Mouse (Mus musculus): ENCODE data around the gene Nfe2l1.
"Not testable (repeated sequence)": the region's sequence is repeated elsewhere in the genome, so short reads cannot be mapped to it uniquely, and the experiment has no call there.

Gene Nfe2l1

DNA sequence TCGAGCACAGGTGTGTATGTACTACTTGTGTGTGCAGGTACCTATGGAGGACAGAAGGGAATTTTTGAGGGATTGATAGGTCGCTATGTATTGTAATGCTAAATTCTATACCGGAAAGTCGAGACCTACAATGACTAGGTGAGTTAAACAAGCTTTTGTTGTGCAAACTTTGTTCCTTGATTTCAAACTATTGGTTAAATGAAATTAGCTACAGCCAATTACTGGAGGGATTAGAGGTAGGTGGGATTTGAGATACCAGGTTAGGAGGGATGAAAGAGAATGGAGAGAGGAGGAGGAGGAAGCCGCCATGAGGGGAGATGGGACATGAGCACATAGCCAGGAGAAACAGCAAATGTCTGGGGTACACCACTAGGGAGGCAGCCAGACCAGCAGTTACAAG lies 49.5 kb downstream of the Nfe2l1 start:
- DNase-seq (ENCODE audit: low read depth, low spot score), result no peak

DNA sequence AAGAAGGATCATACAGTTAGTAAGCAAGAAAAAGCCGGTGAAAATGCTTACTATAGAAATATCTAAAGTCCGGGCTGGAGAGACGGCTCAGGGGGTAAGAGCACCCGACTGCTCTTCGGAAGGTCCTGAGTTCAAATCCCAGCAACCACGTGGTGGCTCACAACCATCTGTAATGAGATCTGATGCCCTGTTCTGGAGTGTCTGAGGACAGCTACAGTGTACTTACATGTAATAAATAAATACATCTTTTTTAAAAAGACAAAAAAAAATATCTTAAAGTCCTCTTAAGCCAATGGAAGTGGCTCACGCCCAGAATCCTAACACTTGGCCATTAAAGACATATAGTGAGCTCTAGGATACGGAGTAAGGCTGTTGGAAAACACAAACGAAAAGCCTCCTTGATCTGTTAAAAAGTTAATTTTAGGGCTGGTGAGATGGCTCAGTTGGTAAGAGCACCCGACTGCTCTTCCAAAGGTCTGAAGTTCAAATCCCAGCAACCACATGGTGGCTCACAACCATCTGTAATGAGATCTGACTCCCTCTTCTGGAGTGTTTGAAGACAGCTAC lies 51.6 kb downstream of the Nfe2l1 start:
- not testable (repeated sequence) for DNase-seq (ENCODE audit: low read depth, low spot score)

DNA sequence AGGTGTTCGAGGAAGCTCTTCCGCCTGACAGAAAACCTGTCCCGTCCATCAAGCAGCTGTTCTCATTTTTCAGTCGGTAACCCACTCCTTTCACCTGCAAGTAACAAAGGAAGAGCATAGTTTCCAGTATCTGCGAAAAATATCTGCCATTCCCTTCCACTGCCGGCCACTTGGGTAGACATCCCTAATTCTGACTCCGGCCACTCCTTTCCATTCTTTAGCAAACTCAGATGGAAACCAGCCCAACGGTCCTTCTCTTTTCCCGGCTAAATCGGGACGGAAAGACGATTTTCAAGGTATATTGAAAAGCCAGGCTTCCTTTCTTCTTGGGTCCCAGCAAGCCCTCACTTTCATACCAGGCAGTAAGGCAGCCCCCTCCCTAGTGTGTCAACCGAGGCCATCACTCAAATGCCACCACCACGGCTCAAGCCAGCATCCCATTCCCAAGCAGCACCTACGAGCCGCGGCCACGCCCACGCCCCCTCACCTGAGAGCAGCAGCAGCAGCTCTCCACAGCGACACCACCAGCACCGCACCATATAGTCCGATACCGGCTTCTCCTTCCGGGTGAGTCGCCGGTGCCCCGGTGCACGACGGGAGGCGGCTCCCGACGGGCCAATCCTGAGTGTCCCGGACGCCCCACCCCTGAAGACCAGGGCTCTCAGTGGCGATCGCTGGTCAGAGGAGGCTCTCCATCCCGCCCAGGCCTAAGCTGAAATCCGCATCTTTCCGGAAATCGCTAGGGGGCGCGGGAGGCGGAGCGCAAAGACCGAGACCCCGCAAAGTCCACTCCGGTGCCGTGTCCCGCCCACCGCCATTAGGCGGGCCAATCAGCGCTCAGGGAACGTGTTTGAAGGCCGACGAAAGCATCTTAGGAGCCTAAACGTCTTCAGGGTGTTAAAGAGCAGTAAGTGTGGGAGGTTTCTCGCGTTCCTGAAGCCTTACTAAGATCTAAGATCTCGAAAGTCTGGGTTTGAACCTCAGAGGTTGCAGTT lies 52.5 kb downstream of the Nfe2l1 start, which contains the start of gene Snx11:
Gene Snx11, minus strand, starts transcription at position 592 of the 995 bp plus-strand sequence.
- peak; percentile 100 for DNase-seq (ENCODE audit: low read depth, low spot score)

DNA sequence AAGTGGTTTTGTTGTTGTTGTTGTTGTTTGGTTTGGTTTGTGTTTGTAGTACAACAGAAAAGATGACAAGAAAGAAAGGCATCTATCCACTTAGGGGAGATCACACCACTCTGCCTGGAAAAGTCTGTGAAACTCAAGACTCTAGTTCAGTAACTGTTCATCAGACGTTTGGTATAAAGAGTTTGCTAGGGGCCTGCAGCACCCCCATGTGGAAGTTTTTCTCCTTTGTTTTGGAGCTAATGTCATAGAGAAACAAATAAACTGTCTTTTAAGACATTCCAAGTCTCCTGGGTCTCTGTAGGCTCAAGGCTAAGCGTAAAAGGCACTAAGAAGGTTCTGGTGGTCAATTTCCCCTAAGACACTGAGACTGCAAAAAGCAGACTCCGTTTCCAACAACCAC lies 53.7 kb downstream of the Nfe2l1 start:
- no peak for DNase-seq (ENCODE audit: low read depth, low spot score)

DNA sequence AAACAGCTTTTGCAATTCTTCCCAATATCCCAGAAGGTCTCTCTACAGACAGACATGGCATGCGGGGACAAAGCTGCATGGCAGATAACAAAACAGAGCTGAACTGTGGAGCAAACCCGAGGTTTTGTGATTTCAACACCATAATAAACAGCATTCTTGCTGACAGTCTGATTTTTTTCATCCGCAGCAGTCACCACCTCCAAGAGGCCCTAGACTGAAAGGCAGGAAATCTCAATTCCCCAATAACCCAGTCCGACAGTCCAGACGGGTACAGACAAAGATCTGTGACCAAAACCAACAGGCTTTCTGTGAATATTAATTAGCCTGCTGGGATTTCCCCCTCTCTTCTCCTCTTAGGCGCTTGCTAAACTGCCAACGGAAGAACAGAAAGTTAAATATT lies 54.1 kb downstream of the Nfe2l1 start:
- DNase-seq (ENCODE audit: low read depth, low spot score), result no peak

DNA sequence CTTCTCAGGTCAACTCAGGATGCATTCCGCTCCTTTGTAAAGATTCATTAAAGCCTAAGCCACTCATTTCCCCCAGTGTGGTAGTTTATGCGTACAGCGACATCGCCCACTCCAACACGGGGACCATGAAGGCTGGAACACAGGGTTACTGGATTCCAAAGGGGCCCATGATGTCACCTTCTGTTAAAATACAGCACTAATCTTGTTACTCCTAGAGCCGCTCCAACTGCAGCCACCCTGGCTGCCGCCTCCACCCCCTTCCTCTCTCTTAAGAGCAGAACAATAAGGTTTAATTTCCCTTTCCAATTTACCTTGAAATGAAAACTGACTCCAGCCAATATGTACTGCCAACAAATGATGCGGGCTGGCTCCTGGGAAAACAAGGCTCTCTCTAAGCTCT lies 54.7 kb downstream of the Nfe2l1 start:
- no peak for DNase-seq (ENCODE audit: low read depth, low spot score)

DNA sequence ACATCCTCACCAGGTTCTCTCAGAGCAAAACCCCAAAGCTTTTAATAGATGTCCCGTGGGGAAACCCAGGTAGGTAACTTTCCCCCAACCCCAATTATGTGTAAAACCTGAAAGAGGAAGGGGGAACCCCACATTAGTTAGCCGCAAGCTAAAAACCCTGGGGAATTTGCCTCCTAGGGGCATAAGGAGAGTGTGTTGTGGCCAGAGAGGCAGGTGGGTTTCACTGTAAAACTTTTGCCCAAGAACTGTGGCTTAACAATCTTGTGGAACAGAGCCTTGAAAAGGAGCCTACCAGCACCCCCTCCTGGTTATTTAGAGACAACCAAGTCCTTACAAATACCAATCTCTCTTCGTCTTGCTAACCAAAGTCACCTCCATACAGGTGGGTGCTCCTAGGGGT lies 55.2 kb downstream of the Nfe2l1 start:
- no peak for DNase-seq (ENCODE audit: low read depth, low spot score)

DNA sequence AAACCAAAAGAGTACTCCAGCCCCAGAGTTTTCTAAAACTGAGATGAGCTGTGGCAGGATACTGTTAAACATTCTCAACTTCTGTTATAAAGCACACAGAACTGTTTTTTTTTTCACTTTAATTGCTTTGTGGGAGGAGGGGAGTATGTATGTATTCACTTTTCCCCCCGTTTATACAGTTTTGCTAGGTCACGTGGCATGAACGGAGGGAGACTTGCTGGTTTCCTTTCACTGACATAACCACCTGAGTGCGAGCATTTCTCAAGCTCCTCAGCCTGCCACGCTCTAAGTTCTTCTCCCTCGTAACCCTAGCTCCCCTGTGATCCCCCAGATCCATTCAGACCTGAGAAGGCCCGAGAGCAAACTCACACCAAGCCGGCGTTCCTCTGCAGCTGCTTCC lies 57.4 kb downstream of the Nfe2l1 start:
- DNase-seq (ENCODE audit: low read depth, low spot score), result no peak

DNA sequence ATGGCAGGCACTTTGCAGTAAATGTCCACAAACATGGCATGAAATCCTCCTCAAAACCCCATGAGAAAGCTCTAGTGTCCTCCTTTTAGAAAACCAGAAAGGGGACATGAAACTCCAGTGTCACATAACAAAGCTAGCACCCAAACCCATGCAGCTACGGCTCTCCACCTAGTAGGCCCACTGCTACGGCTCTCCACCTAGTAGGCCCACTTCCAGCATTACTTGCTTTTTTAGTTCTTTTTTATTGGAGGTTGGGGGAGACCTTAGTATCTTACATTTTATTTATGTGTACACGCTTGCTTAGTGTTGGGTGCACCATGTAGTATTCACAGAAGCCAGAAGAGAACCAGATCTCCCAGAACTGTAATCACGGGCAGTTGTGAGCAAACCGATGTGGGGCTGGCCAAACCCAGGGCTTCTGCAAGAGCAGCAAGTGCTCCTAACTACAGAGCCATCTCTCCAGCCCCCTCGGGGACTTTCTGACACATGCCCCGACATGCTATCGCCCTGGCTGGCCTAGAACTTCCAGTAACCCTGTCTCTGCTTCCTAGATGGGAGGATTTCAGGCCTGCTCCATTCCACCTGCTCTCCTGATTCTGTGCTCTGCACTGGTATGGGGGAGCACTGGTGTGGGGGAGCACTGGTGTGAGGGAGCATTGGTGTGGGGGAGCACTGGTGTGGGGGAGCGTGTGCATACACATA lies 58.3 kb downstream of the Nfe2l1 start:
- no peak for DNase-seq (ENCODE audit: low read depth, low spot score)

DNA sequence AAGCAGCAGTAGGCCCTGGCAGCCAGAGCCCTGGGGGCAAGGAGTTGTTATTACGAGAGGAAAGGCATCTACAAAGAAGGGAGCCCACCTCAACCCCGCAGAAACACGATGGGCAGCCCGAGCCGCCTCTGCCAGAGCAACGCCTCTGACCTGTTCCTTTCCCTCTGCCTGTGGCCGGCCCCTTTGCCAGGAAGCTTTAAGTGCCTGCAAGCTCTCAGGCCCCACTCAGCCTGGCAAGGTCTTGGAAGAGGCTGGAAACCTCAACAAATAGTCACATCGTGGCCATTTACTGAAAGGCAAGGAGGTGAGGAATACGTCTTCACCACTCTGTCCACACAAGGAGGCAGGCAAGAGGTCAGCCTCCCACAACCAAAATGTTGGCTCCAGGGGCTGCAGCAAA lies 61.5 kb downstream of the Nfe2l1 start:
- no peak for DNase-seq (ENCODE audit: low read depth, low spot score)

Measured in WW6 (cell line).